Mouse (Mus musculus) embryonic stem cell, embryonic (primary cell): ENCODE measurements around the gene Lhcgr.
"Not testable (repeated sequence)": the region's sequence is repeated elsewhere in the genome, so short reads cannot be mapped to it uniquely, and the experiment has no call there.

Experiments
- CTCF ChIA-PET, 4 experiments: fragments of 300-600 bp in 2 of 4; fragments of 350-600 bp in 2 of 4; sonication (Branson Sonifier 250); formaldehyde crosslinking; loops; one replicate each; lab custom pipeline; 2022; ENCODE audit warnings: inconsistent platforms in 2 of 4; lab: Charles Lee
- POLR2A ChIA-PET, 4 experiments: fragments of 300-600 bp in 2 of 4; fragments of 350-600 bp in 2 of 4; sonication (Branson Sonifier 250); formaldehyde crosslinking; loops; one replicate each; lab custom pipeline; 2022; ENCODE audit warnings: antibody characterized with exemption in 4 of 4, inconsistent platforms in 1 of 4; lab: Charles Lee

Lhcgr gene

GRCm38 (mm10) chr17:88791440-88792152 lies at the start of gene Lhcgr:
Gene Lhcgr (minus strand): TSS chr17:88791990.
- CTCF ChIA-PET = no interaction called here
- POLR2A ChIA-PET = interaction anchor here in 1 of 4 experiments (0.6 to 1.6 kb wide), 2 partner anchors 9 to 94 kb away, joined by 3 to 4 read pairs; no protein-coding TSS in a partner anchor

GRCm38 (mm10) chr17:88817601-88818000 lies 25.8 kb upstream of the Lhcgr start:
- POLR2A ChIA-PET = no interaction called here
- CTCF ChIA-PET = no interaction called here

- POLR2A ChIA-PET = interaction anchor here in 1 of 4 experiments (1.3 kb wide), 1 partner anchor 108 kb away, joined by 3 read pairs; no protein-coding TSS in a partner anchor
- CTCF ChIA-PET = not testable (repeated sequence)
These were observed 21.2 kb upstream of the Lhcgr start for GRCm38 (mm10) chr17:88812943-88813342.

GRCm38 (mm10) chr17:88810807-88811206 lies 19.0 kb upstream of the Lhcgr start:
- CTCF ChIA-PET = interaction anchor here in 1 of 4 experiments (0.7 kb wide), 1 partner anchor 136 kb away, joined by 4 read pairs; no protein-coding TSS in a partner anchor

DNA sequence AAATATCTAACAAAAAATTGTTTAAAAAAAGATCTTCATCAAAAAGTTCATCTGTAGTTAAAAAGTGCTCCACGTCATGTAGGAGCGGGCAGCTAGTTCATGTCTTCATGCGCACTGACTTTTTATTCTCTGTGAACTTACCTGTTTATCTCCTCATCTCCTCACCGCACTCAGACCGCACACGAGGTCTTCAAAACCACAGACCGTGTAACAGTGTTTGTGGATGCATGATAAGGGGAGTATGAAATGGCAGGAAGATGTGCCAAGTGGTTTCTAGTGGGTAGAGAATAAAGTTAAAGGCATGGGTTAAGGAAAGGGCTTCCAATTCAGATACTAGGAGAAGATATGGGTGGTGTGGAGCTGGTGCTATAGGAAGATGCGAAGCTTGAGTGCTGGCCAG lies 14.6 kb upstream of the Lhcgr start:
- ChIA-PET POLR2A (no interaction called here), CTCF (no interaction called here)

More at GRCm38 (mm10) chr17:88810807-88811206, 19.0 kb upstream of the Lhcgr start:
- POLR2A ChIA-PET = no interaction called here

DNA sequence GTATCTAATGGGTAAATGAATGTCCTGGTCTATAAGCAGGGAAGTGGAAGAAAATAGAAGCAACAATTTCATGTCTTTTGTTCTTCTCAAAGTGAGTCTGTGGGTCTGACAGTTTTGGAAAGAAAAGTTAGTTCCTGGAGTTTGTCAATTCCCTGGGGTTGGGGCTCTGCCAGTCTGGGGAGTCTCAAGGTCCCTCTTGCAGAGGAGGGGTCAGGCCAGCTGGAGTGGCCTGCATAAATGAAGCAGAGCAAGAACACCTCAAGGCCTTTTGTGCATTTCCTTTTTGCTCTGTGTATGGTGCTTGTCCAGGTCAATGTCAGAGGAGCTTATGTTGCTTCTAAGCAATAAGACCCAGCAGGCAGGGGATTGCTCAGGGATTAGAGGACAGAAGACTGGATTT lies 11.7 kb upstream of the Lhcgr start:
- ChIA-PET POLR2A (no interaction called here), CTCF (no interaction called here)

- POLR2A ChIA-PET = no interaction called here
These were observed 1.1 kb downstream of the Lhcgr start for GRCm38 (mm10) chr17:88790680-88791079.

DNA sequence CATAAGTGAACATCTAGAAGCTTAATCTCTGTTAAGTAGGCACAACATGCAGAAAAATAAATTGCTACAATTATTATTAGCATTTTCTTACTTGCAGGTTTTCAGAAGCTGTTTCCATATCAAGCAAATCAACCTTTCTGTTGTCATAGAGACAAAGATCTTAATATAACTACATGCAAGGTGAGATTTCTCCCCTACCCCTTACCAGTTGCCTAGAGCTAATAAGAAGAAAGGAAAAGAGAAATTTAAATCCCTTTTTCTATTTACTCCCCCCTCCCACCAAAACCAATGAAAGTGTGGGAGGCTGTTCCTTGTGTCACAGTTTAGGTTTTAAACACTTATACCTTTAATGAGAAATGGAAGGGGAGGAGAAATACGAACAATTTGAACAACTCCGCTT lies 3.4 kb downstream of the Lhcgr start:
- ChIA-PET POLR2A (no interaction called here), CTCF (no interaction called here)

More at GRCm38 (mm10) chr17:88790680-88791079, 1.1 kb downstream of the Lhcgr start:
- CTCF ChIA-PET = no interaction called here

GRCm38 (mm10) chr17:88786881-88787280 lies 4.9 kb downstream of the Lhcgr start:
- ChIA-PET CTCF (no interaction called here), POLR2A (no interaction called here)

GRCm38 (mm10) chr17:88786385-88786784 lies 5.4 kb downstream of the Lhcgr start:
- CTCF ChIA-PET = no interaction called here
- POLR2A ChIA-PET = no interaction called here

- CTCF ChIA-PET = interaction anchor here in 2 of 4 experiments (0.6 kb wide), 2 partner anchors 141 to 380 kb away, joined by 4 to 5 read pairs; no protein-coding TSS in a partner anchor
- POLR2A ChIA-PET = interaction anchor here in 2 of 4 experiments (0.6 to 0.9 kb wide), 3 partner anchors 15 to 953 kb away, joined by 3 to 8 read pairs (median 5); no protein-coding TSS in a partner anchor
These were observed 12.6 kb downstream of the Lhcgr start for GRCm38 (mm10) chr17:88779148-88779547.

GRCm38 (mm10) chr17:88774103-88774526 lies 17.7 kb downstream of the Lhcgr start:
- ChIA-PET CTCF (no interaction called here), POLR2A (no interaction called here)

- ChIA-PET POLR2A (interaction anchor here in 2 of 4 experiments (0.7 to 1.0 kb wide), 2 partner anchors 17 to 49 kb away, joined by 3 read pairs; no protein-coding TSS in a partner anchor), CTCF (interaction anchor here in 1 of 4 experiments (1.2 kb wide), 1 partner anchor 17 kb away, joined by 3 read pairs; no protein-coding TSS in a partner anchor)
These were observed 21.7 kb downstream of the Lhcgr start for GRCm38 (mm10) chr17:88770081-88770480.

DNA sequence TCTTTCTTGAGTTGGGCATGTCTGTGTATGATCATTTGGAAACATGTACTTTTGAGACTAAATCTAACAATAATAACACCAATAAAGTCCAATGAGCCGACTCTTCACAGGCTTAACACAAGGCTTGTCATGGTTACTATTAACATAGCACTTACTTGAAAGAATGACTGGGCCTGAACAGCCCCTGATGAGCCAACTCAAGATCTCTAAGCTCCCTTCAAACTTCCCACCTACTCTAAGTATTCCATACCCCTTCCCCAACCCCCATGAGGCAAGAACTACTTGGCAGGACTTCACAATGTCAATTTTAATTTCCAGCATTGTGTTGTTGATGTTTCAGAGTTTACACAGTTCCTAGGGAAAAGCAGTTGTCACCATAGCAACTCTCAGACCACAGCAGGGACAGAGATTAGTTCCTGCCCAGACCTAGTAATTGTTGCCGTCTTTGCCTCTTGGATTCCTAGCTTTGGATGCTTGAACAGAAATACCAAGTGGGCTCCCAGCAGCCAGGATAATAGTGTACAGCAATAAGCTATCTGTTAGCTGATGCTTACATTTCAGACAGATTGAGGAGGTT lies 22.4 kb downstream of the Lhcgr start:
- ChIA-PET CTCF (no interaction called here), POLR2A (interaction anchor here in 1 of 4 experiments (0.5 kb wide), 1 partner anchor 81 kb away, joined by 4 read pairs; no protein-coding TSS in a partner anchor)

DNA sequence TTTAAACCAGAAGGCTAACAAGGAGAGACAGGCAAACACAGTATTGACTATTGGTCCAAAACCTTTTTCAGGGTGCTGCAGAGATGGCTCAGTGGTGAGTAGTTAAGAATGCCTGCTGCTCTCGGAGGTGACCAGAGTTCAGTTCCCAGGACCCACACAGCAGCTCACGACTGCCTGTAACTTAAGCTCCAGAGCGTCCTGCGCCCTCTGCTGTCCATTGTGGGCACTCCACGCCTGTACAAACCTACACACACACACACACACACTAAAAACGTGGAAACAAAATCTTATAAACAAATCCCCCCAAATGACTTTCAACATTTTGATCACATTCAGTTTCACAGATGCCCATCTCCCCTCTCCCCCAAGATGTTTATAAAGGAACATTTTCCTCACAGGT lies 24.9 kb downstream of the Lhcgr start:
- ChIA-PET CTCF (interaction anchor here in 2 of 4 experiments (0.9 to 1.0 kb wide), 2 partner anchors 115 to 134 kb away, joined by 4 read pairs; no protein-coding TSS in a partner anchor), POLR2A (no interaction called here)

- CTCF ChIA-PET = no interaction called here
- POLR2A ChIA-PET = interaction anchor here in 3 of 4 experiments (0.6 to 1.1 kb wide), 6 partner anchors 9 to 790 kb away, joined by 3 to 4 read pairs (median 3); no protein-coding TSS in a partner anchor
These were observed 27.7 kb downstream of the Lhcgr start for GRCm38 (mm10) chr17:88764136-88764485.

DNA sequence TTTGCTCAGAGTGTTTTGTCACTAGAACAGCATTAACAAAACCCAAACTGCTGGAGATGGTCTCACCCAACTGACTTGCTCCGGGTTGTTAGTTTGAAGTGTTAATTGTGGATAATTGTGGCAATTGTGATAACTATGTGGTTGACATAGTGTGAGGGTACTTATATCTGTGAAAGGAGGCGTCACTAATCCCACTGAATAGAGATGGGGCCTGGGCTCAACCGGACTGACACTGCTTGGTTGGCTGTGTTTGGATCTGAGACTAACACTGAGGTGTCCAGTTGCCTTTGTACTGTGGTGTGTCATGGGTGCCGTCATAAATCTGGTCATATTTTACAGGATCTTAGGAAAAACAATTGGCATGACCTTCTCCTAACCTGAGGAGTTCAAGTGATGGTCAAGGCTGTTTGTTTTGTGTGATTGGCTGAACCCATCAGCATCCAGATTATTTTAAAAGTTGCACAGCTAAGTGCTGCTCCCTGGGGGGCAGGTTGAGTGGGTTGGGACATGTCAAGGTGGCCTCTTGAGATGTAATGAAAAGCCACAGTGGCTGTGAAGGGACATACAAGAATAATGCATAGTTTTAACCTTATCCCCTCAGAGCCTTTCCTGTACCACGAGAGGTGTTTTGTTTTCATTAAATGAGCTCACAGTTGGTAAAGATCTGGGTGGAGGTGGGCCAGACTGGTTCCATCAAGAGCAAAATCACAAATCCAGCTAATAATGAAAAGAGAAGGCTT lies 28.2 kb downstream of the Lhcgr start:
- CTCF ChIA-PET = no interaction called here
- POLR2A ChIA-PET = interaction anchor here in 3 of 4 experiments (0.6 to 1.1 kb wide), 5 partner anchors 8 to 790 kb away, joined by 3 read pairs; no protein-coding TSS in a partner anchor

DNA sequence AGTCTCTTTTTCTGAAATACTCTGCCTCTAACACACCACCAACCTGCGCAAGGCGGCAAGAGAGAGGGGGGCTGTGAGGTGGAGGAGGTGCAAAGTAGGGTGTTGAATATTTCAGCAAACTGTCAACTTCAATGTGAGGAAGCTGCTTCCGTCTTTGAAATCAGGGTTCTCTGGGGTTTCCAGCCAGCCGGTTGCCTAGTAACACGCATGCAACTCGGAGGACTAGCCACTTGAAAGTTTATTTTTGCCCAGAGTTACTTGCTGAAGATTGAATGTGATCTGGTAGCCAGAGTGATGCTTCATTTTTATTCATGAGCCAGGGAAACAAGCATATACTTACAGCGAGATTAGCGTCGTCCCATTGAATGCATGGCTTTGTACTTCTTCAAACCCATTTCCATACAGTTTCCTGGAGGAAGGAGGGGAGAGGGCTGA lies 33.8 kb downstream of the Lhcgr start:
- ChIA-PET POLR2A (interaction anchor here in 1 of 4 experiments (0.6 kb wide), 1 partner anchor 55 kb away, joined by 12 read pairs; no protein-coding TSS in a partner anchor), CTCF (no interaction called here)

- ChIA-PET POLR2A (interaction anchor here in 1 of 4 experiments (1.1 kb wide), 1 partner anchor 8 kb away, joined by 3 read pairs; no protein-coding TSS in a partner anchor), CTCF (no interaction called here)
These were observed 36.0 kb downstream of the Lhcgr start for GRCm38 (mm10) chr17:88755776-88756175.
